Mouse (Mus musculus): ENCODE data around the gene Dennd6b.

Dennd6b gene

DNA sequence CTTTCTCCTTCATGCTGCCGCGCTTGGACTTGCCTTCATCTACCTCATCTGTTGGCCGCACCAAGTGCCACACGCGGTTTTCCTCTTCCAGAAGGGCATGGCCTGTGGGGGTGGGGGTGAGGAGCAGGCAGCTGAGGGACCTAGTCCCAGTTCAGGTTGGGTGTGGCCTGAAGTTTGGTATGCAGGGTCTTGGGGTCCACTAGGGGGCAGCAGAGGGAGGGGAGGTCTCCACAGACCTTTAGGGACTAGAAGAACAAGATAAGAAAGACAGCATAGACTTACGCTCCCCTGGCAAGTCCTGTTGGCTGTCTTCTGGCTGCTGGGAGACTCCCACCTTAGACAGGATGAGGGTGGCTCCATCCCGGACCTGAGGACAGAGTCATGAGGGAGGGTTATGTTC, 38.3 kb downstream of the Dennd6b start:
- peak; percentile 87 for DNase-seq

DNA sequence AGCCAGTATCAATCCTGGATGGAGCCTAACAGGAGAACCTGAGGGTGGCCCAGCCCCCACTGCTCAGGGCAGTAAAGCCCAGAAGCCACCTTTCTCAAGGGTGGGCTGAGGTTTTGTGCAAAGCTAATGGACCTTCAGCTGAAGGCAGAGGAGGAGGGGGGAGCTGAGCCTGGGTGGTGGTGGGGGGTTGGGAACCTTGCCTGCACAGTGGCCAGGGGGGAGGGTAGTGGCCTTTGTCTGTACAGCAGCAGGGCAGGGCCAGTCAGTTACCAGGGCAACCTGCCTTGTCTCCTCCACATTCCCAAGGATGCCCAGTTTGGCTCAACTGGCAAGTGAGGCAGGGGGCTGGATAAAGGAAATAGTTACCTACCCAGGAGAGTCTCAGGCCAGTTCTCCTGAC, 44.0 kb downstream of the Dennd6b start:
- no peak for DNase-seq

DNA sequence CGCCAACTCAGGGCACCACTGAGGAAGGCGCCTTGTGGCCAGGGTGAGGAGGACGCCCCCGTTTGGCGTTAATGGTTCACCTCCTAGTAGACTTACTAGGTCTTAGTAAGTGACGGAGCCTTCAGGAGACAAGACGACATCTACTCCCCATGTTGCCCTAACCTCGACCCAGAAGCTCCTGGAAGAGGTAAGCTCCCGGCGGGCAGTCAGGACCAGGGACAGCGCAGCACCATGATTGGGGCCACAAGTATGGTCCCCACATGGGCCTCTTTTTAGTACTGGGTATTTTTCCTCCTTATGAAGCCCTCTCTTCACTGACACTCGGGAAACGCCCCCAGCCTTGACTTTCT, 46.3 kb downstream of the Dennd6b start:
- DNase-seq, result peak; percentile 75

DNA sequence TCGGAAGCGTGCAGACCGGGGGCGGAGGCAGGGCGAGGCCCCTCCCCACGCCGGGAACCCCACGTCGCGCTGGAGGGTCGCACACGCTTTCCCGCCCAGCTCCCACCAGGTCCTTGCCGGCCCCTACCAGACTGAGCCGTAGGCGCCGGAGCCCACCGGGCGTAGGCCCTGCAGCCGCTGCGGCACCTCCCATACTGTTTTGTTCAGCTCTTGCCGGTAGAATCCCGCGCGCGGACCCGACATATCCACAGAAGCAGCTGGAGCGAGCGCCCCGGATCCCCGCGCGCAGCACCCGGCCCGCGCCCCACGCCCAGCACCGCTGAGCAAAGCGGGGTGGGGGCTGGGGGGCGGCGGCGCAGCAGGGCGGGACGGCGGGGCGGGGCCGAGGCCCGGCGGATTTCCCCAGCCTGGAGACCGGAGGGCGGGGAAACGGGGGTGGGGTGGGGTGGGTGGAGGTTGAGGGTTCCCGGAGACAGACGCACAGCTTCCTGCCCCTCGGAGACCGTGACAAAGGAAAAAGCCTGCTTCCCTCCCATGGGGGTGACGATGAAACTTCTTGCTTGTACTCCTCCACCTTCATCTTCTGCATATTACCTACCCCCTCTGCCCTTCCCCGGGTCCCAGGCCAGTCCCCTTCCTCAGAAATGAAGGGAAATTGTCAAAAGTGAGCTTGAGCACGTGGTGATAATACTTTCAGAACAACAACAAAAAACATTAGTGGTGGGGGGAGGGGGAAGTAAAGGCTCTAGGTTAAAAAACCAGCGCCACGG, 46.8 kb downstream of the Dennd6b start, which contains the start of gene Mapk11:
Gene Mapk11, minus strand, starts transcription at position 358 of the 770 bp plus-strand sequence.
- peak; percentile 78 for DNase-seq

DNA sequence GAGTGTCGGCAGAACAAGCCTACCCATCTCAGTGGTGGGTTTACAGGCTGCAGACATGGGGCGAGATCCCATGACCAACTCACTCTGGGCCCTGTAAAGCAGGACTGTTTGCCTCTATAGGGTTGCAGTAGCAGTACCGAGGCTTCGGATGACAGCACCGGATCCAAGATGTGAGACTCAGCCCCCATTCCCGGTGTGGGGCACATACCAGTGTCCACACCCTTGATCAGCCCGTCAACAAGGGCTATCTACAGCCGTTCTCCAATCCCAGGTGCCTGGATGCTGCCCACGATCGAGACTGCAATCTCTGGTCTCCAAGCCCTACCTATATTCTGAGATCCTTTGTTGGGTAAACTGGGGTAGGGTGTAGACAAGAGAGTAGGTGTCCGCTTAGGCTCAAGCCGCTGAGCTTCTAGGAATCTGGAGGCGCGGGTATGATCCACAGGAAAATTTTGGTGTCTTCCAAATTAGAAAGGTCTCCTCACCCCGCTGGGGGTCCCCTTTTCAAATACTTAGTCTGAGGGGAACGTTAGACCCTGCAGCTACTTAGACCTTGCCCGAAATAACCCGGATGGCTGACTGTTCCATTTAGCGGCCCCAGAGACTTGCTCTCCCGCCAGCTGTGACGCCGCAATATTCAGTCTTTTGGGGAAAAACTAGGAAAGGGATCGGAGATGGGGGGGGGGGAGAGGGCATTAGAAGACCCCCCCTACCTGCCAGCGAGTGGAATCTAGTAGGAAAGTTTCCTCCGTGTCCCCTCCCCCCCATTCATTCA, 47.6 kb downstream of the Dennd6b start:
- DNase-seq, result no peak

DNA sequence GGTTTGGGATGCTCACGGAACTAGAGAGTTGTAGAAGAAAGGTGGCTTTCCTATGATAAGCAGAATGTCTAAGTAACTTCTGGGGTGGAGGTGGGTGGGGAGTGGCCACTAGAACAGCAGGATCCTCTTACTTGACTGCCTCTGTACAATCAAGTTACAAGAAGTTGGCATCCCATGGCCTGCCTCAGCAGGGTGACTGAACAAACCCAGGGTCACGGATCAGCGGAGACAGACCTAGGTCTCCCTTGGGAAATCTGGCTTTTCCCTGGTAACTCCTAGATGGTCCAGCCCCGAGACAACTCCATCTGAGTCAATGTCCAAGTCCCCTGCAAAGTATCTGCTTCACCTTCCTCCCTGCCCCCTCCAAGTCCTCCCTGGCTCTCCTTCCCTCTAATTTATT, 48.4 kb downstream of the Dennd6b start:
- no peak for DNase-seq

DNA sequence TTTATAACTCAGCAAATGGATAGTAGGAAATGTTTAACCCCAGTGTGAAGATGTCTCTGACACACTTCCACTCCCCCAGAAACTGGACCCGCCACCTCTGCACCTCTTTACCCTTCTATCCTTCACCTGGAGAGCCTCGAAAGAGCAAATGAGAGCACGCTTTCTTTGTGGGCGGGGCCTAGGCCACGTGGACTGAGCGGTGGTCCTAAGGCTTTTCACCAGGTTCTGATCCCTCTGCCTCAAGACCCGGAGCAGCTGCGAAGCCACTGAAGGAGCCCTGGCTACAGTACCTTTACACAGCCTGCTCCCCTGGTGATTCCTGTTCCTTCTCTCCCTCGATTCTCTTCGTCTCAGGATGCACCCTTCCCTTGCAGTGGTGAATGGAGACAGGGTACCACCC, 48.8 kb downstream of the Dennd6b start:
- no peak for DNase-seq

DNA sequence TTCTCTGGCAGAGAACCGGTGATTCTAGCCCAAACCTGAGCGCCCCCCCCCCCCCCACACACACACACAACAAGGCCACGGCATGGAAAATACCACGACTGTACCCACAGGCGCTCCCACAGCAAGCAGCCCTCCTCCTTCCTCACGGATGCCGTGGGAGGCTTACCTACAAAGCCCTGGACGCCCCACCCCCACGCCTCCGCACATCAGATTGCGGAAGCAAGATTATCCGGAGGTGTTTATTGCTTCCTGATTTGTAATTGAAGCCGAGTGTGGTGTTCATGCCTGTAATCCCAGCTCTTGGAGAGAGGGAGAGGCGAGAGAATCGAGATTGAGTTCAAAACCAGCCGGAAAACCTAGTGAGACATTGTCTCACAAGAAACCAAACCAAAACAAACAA, 49.3 kb downstream of the Dennd6b start:
- peak; percentile 69 for DNase-seq

DNA sequence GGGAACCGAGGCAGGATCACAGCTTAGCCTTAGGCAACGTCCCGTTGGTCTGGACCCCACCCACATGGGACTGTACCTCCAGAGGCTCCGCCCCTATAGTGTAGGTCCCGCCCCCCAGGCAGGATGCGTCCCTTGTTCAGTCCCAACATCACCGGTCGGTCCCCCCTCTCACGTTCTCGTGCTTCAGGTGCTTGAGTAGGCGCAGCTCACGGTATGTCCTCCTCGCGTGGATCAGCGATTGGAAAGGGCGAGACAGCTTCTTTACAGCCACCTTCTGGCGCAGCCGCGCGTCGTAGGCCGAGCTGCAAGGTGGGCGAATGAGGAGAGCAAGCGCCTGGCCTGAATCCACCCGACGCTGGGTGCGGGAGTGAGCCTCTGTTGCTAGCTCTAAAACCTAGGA, 49.8 kb downstream of the Dennd6b start:
- DNase-seq, result peak; percentile 71

DNA sequence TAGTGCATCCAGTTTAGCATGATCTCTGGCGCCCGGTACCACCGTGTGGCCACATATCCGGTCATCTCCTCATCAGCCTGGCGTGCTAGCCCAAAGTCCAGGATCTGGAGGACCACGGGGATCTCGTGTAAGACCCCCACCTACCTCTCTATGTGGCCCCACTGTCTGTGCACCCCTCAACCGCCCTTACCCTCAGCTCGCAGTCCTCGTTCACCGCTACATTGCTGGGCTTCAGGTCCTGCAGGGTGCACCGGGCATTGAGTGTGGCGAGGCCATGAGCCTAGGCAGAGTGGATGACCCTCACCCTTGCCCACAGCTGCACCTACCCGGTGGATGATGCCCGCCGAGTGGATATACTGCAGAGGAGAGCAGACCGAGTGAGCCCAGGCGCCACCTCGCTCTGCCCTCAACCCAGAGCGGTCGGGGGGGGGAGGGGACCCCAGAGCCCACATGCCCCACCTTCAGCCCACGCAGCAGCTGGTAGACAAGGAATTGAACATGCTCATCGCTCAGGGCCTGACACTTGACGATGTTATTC, 50.4 kb downstream of the Dennd6b start:
- no peak for DNase-seq

DNA sequence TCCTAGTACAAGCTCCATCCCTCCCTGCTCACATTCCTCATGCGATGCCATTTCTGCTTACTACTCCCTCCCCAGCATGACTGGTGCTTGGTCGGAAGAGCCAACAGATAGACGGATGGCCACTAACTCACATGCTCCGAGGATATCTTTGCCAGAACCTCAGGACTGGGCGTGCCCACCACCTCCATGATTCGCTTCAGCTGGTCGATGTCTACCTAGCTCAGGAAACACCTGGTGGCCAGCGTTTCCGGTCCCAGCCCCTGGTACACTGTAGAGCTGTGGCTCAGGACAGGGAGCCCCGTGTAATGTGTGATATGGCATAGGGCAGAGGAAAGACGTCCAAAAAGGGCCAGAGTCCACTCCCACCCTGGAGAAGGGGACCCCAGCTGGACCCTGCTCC, 51.3 kb downstream of the Dennd6b start:
- DNase-seq, result no peak

DNA sequence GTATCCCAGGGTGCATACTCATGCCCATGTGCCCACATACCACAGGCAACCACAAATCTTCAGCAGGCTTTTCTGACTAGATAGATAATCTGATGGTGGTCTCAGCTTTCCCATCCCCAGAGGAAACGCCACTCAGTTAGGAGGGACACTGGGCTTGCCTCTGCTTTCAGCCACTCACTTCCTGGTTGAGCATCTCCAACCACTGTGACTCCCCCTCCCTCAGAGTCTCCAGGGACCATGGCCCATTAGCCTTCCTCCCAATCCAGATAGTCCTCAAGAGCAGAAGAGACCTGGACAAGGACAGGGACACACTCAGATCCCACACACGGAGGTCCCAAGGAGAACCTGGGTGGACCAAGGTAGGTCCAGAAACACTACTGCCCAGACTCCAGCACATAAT, 53.2 kb downstream of the Dennd6b start:
- no peak for DNase-seq

DNA sequence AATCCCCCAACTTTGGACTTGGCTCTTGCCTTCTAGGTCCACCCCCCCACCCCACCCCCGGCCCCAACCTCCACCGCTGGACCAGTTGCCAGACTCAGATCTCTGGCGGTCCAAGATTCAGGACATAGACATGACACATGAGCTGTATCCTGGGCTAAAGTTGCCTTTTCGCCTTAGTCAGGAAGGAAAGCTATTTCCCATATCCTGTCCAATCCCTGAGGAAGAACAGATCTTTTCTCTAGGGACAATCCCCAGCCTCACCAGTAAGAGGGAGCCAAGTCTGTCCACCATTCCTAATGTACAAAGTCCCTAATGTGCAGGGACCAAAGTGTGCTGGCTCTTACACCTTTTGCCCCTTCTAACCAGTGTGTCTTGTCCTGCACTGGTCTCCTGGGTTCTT, 54.4 kb downstream of the Dennd6b start:
- DNase-seq, result no peak

DNA sequence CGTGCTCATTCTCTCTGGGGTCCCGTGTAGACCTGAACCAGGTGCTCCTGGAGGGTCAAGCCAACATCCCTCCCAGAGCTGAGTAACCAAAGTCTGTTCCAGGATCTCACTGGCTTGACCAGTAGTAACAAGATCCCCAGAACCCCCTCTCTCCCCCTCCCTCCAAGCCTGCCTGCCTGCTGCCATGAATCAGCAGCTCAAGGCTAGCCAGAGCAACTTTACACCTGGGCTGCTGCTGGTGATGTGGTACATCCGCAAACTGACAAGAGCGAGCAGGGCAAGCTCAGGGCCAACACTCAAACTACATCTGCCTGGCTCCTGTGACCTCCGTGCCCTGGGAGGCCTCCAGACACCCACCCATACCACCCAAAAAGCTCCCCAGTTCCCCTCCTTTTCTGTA, 54.9 kb downstream of the Dennd6b start:
- DNase-seq, result peak; percentile 33

DNA sequence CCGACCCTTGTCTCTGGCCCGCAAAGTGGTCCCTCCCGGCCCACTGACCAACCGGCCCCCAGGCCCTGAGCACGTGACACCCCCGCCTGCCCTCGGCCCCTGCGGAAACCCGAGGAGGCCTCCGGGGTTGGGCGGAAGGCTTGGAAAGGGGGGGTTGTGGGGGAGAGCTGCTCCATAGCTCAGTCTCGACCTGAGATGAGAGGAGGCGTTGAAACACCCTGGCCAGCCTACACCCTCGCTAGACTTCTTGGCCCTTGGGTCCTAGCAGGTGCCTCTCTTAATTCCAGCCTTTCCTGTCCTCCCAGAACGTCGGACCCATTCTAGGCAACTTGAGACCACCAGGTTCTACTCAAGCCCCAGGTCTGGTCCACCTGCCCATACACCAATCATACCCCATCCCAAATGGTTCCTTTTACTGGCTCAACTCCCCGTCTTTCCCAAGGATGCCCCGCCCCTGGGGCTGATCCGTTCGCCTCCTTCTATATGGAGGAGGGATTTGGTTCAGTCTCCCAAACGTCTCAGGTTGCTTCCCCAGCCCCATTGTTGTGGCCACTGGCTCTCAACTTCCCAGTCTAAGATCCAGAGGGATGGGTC, 55.5 kb downstream of the Dennd6b start, which contains the start of gene Mapk12:
Gene Mapk12, minus strand, starts transcription at position 45 of the 594 bp plus-strand sequence.
- peak; percentile 78 for DNase-seq

DNA sequence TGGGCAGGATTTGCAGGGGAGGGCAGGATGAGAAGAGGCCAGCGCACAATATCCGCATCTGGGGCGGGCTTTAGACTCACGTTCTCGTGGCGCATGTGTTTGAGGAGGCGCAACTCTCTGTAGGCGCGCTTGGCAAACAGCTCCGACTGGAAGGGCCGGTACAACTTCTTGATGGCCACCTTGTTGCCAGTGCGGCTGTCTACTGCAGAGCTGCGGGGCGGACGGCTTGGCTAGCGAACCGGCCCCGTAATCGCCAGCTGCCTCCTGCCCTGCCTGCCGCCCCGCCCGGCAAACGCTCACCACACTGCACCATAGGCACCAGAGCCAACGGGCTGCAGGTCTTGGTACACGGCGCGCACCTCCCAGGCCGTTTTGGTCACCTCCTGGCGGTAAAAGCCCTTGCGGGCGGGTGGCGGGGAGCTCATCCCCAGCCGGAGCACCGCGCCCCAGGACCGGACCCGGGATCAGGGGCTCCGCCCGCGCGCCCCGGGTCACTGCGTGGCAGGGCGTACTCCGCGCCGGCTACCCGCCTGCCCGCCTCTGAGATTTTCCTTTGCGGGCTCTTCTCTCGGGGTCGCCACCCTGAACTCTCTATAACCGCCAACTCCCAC, 56.1 kb downstream of the Dennd6b start:
- peak; percentile 57 for DNase-seq

DNA sequence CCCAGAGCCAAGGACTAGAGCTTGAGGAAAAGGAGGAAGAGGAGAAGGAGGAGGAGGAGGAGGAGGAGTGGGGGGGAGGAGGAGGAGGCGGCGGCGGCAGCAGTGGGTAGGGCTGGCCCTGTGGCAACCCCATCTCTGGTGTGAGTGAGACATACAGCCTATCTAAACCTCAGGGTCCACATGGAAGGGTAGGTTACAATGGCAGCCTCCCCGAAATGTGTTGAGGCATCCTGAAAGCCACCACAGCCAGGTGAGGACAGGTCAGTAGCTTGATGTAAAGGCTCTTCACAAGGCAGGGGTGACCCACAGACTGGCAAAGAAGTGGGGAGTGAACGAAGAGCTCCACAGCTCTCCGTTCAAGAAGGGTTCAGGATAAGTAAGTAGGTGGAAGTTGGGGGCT, 57.8 kb downstream of the Dennd6b start:
- no peak for DNase-seq

DNA sequence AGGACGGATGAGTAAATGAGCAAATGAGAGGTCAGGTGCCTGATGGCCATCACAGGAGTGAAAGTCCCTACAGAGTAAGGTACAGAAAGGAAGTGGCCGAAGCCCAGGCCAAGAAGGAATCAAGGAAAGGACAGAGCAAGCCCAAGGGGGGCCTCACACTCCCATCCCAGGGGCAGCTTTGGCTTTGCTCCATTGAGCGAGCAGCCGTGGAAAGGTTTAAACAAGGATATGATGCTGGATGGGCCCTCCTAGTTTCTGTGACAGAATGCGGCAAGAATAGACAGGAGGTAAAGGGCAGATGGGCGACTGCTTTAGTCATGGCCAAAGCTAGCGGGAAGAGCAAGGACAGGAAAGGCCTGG, 58.3 kb downstream of the Dennd6b start:
- no peak for DNase-seq

DNA sequence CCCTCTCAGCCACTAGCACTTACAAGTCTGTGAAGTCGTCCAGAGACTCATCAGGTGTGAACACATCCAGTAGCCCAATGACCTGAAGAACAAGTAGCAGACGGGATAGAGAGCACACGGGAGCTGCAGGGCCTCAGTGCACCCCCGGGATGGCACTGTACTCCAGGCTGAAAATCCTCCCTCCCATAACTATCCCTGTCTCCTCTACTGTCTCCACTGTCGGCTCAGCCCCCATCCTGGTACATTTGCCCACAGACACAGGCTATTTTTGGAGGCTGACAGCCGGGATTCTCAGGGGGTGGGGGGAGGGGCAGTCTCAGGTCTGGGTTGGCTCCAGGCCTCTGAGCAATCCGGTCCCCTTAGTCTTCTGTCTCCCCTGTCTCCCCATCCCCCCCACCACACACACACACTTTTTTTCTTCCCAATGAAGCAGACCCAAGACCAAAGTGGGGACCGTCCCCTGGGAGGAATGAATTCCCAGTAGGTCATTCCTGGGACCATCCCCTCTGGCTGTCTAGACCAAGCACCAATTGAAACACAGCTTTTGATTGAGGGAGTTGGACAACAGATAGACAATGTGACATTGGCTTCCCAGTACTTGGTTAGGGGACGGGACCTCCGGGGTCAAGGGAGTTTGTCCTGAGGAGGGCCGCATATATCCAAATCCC, 58.8 kb downstream of the Dennd6b start:
- no peak for DNase-seq

DNA sequence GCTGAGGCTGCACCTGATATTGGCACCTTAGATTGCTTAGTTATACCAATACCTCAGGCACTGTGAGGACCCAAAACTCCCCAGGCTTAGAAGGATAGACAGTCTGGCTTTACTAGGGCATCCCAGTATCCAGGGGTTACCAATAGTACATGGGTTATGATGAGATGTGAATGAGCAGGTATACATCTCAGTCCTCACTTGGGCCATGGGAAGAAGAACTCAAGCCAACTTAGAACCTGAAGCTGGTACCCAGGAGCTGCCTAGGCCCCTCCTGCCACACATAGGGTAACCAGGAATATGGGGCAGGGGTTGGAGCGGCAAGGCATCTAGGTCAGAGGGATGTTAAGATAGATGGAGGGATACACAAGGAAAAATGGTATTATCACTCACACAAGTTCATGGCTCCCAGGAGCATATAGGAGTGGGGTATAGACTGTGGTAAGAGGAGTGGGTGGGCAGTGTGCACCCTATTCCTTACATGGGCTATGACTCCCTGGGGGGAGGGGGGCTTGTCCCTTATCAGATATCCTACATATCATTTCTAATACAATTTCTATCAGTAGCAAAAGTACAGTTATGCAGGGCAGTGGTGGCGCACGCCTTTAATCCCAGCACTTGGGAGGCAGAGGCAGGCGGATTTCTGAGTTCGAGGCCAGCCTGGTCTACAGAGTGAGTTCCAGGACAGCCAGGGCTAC, 59.7 kb downstream of the Dennd6b start:
- no peak for DNase-seq

All from kidney, postnatal 10 days (tissue).